Mouse (Mus musculus) heart, embryonic 16.5 days (tissue): Measurements from ENCODE around the gene Lrfn1. TPM values are rescaled to one million over a fixed set of nuclear protein-coding genes. Genes with fewer than 3 reads are reported as not detected.

ENCODE experiments used
- ATAC-seq: fragments of 200-750 bp; cut with Nextera tagmentation; replicated peaks from 2 replicates; pipeline ENCODE4 v1.8.0; 2017; ENCODE audit warnings: moderate number of reproducible peaks; ENCODE audit not compliant: insufficient read depth, low FRiP score; ENCODE audit errors: extremely low read depth
- H3K27ac ChIP-seq: fragments of 300-500 bp; sonication (generic); 2 replicates; pipeline ENCODE4 v1.5.1; 2014; ENCODE audit warnings: mild to moderate bottlenecking, low read length, control low read depth, moderate library complexity
- H3K27me3 ChIP-seq: fragments of 300-500 bp; sonication (generic); 2 replicates; pipeline ENCODE4 v1.6.1; 2014; ENCODE audit warnings: low read length, mixed read lengths; ENCODE audit not compliant: control insufficient read depth, insufficient read depth
- H3K36me3 ChIP-seq: fragments of 300-500 bp; sonication (generic); 2 replicates; pipeline ENCODE4 v1.6.1; 2014; ENCODE audit not compliant: control insufficient read depth, insufficient read depth
- H3K4me1 ChIP-seq: fragments of 300-500 bp; sonication (generic); 2 replicates; pipeline ENCODE4 v1.6.1; 2014; ENCODE audit warnings: low read length, mixed read lengths; ENCODE audit not compliant: control insufficient read depth, insufficient read depth
- H3K4me2 ChIP-seq: fragments of 300-500 bp; sonication (generic); 2 replicates; pipeline ENCODE4 v1.6.1; 2014; ENCODE audit warnings: low read depth, mild to moderate bottlenecking, control low read depth, low read length
- H3K4me3 ChIP-seq: fragments of 300-500 bp; sonication (generic); 2 replicates; pipeline ENCODE4 v1.5.1; 2014; ENCODE audit warnings: mild to moderate bottlenecking, control low read depth, low read length
- H3K9ac ChIP-seq: fragments of 300-500 bp; sonication (generic); 2 replicates; pipeline ENCODE4 v1.6.1; 2014; ENCODE audit warnings: low read length, control low read depth
- H3K9me3 ChIP-seq: fragments of 300-500 bp; sonication (generic); replicated peaks from 2 replicates; pipeline ENCODE4 v1.6.1; 2016; ENCODE audit warnings: low read length; ENCODE audit not compliant: control insufficient read depth
- WGBS: fragments of 180-500 bp; shearing (Covaris S2); extraction: QIAGEN DNeasy Blood & Tissue Kit; methylation state at CpG from one replicate; pipeline ENCODE4 v1.1.7; 2014; 5-methylcytosine and 5-hydroxymethylcytosine counted together
- polyA plus RNA-seq: library from polyadenylated mRNA; unstranded; fragments of >200 nt; fragmentation: Nextera tagmentation; extraction: Ambion mirVana; gene quantifications from 2 replicates; pipeline ENCODE4 v1.2.1, GENCODE M21; 2015

Gene Lrfn1
- polyA plus RNA-seq, 1 experiment from 2014 or later: 0.80 TPM

- Histone ChIP-seq H3K36me3 (no peaks in the 10 kb centered on the region), H3K4me1 (peaks cover 2% of the 10 kb centered on the region; the same call in 1 of the 2 replicates), H3K4me2 (0 out of 2 replicates have a peak overlapping the region, but pooled peaks have one; percentile 0), H3K9ac (no peak overlapping the region), H3K27me3 (0 out of 2 replicates have a peak, but pooled peaks cover 3% of the 10 kb centered on the region), H3K9me3 (no peaks in the 10 kb centered on the region), H3K4me3 (no peak overlapping the region), H3K27ac (0 out of 2 replicates have a peak overlapping the region, but pooled peaks have one; percentile 26)
- WGBS: 30% methylated on average over 4 of the region's 4 CpGs
- peak; percentile 55 for ATAC-seq
Observed at GRCm38 (mm10) chr7:28442688-28443087, 9.1 kb upstream of the Lrfn1 start.

GRCm38 (mm10) chr7:28444344-28444974 lies 7.3 kb upstream of the Lrfn1 start:
- no peak overlapping the region for H3K4me2 ChIP-seq
- H3K4me1 ChIP-seq: peaks cover 2% of the 10 kb centered on the region; the same call in 1 of the 2 replicates
- no peak overlapping the region for H3K4me3 ChIP-seq
- 0 out of 2 replicates have a peak, but pooled peaks cover 3% of the 10 kb centered on the region for H3K27me3 ChIP-seq
- H3K9me3 ChIP-seq: no peaks in the 10 kb centered on the region
- H3K36me3 ChIP-seq: no peaks in the 10 kb centered on the region
- ATAC-seq: no peak
- WGBS: 77% methylated on average over 13 of the region's 13 CpGs
- H3K9ac ChIP-seq: no peak overlapping the region
- H3K27ac ChIP-seq: no peak overlapping the region

- H3K27me3 ChIP-seq: 0 out of 2 replicates have a peak, but pooled peaks cover 3% of the 10 kb centered on the region
- H3K4me1 ChIP-seq: peaks cover 2% of the 10 kb centered on the region; the same call in 1 of the 2 replicates
- H3K9me3 ChIP-seq: no peaks in the 10 kb centered on the region
- no peaks in the 10 kb centered on the region for H3K36me3 ChIP-seq
- no peak overlapping the region for H3K4me3 ChIP-seq
- no peak for ATAC-seq
- no peak overlapping the region for H3K9ac ChIP-seq
- no peak overlapping the region for H3K4me2 ChIP-seq
- H3K27ac ChIP-seq: no peak overlapping the region
- WGBS: 9% methylated on average over 12 of the region's 12 CpGs
Observed at GRCm38 (mm10) chr7:28446446-28446845, 5.3 kb upstream of the Lrfn1 start.

- Histone ChIP-seq H3K4me3 (no peak overlapping the region), H3K9ac (no peak overlapping the region), H3K4me2 (no peak overlapping the region), H3K4me1 (peaks cover 2% of the 10 kb centered on the region; the same call in 1 of the 2 replicates), H3K27me3 (0 out of 2 replicates have a peak, but pooled peaks cover 3% of the 10 kb centered on the region), H3K27ac (no peak overlapping the region), H3K9me3 (no peaks in the 10 kb centered on the region), H3K36me3 (no peaks in the 10 kb centered on the region)
- 29% methylated on average over 12 of the region's 12 CpGs for whole genome bisulfite sequencing
- no peak for ATAC-seq
Observed at GRCm38 (mm10) chr7:28447101-28447830, 4.5 kb upstream of the Lrfn1 start.

- no peak for ATAC-seq
- Histone ChIP-seq H3K27me3 (0 out of 2 replicates have a peak, but pooled peaks cover 3% of the 10 kb centered on the region), H3K4me2 (no peak overlapping the region), H3K4me1 (peaks cover 2% of the 10 kb centered on the region; the same call in 1 of the 2 replicates), H3K27ac (no peak overlapping the region), H3K36me3 (no peaks in the 10 kb centered on the region), H3K9ac (no peak overlapping the region), H3K9me3 (no peaks in the 10 kb centered on the region), H3K4me3 (no peak overlapping the region)
- 66% methylated on average over 13 of the region's 13 CpGs for WGBS
Observed at GRCm38 (mm10) chr7:28447865-28448820, 3.6 kb upstream of the Lrfn1 start.

GRCm38 (mm10) chr7:28452361-28453005 lies 703 bp downstream of the Lrfn1 start:
- Histone ChIP-seq H3K9me3 (no peaks in the 10 kb centered on the region), H3K4me1 (no peaks in the 10 kb centered on the region), H3K4me2 (peak overlapping the region; percentile 100), H3K4me3 (peak overlapping the region; percentile 83), H3K27me3 (no peaks in the 10 kb centered on the region), H3K9ac (peak overlapping the region; percentile 86), H3K36me3 (no peaks in the 10 kb centered on the region), H3K27ac (no peak overlapping the region)
- no peak for ATAC-seq
- 3% methylated on average over 24 of the region's 24 CpGs for WGBS

- peaks cover 14% of the 10 kb centered on the region for H3K36me3 ChIP-seq
- H3K4me1 ChIP-seq: no peaks in the 10 kb centered on the region
- ATAC-seq: no peak
- H3K9ac ChIP-seq: no peak overlapping the region
- no peak overlapping the region for H3K27ac ChIP-seq
- 0 out of 2 replicates have a peak, but pooled peaks cover 3% of the 10 kb centered on the region for H3K9me3 ChIP-seq
- no peak overlapping the region for H3K4me2 ChIP-seq
- no peaks in the 10 kb centered on the region for H3K27me3 ChIP-seq
- WGBS: 93% methylated on average over 5 of the region's 5 CpGs
- H3K4me3 ChIP-seq: no peak overlapping the region
Observed at GRCm38 (mm10) chr7:28460361-28460760, 8.6 kb downstream of the Lrfn1 start.

- no peak overlapping the region for H3K9ac ChIP-seq
- H3K9me3 ChIP-seq: 0 out of 2 replicates have a peak, but pooled peaks cover 3% of the 10 kb centered on the region
- H3K4me1 ChIP-seq: peaks cover 6% of the 10 kb centered on the region
- H3K4me2 ChIP-seq: no peak overlapping the region
- WGBS: 88% methylated on average over 2 of the region's 2 CpGs
- peaks cover 12% of the 10 kb centered on the region for H3K27me3 ChIP-seq
- no peak for ATAC-seq
- no peak overlapping the region for H3K4me3 ChIP-seq
- H3K27ac ChIP-seq: no peak overlapping the region
- peaks cover 14% of the 10 kb centered on the region for H3K36me3 ChIP-seq
Observed at GRCm38 (mm10) chr7:28462769-28463168, 11.0 kb downstream of the Lrfn1 start.
